Mouse (Mus musculus) embryo, embryonic 10.5 days (tissue): Measurements from ENCODE around the gene Ebf4.

Experiments used
- DNase-seq: peaks from one replicate; pipeline ENCODE4 v3.0.0-alpha.2; 2015; ENCODE audit warnings: low spot score

The Ebf4 gene

GRCm38 (mm10) chr2:130386212-130386611 lies 91.2 kb downstream of the Ebf4 start:
- DNase-seq = no peak

- peak; percentile 43 for DNase-seq
Observed at GRCm38 (mm10) chr2:130388796-130389195, 93.8 kb downstream of the Ebf4 start.

GRCm38 (mm10) chr2:130390993-130391625 lies 96.1 kb downstream of the Ebf4 start:
- DNase-seq = no peak

- no peak for DNase-seq
Observed at GRCm38 (mm10) chr2:130392836-130393235, 97.9 kb downstream of the Ebf4 start.

GRCm38 (mm10) chr2:130395696-130396095 lies 100.7 kb downstream of the Ebf4 start:
- no peak for DNase-seq

- peak; percentile 80 for DNase-seq
Observed at GRCm38 (mm10) chr2:130397186-130397985, 102.4 kb downstream of the Ebf4 start, which contains the start of gene Cpxm1. TSS of gene Cpxm1 (minus strand) at chr2:130397574.

- DNase-seq = peak; percentile 35
Observed at GRCm38 (mm10) chr2:130398091-130398490, 103.1 kb downstream of the Ebf4 start.

GRCm38 (mm10) chr2:130400046-130400445 lies 105.1 kb downstream of the Ebf4 start:
- no peak for DNase-seq

- no peak for DNase-seq
Observed at GRCm38 (mm10) chr2:130401891-130402290, 106.9 kb downstream of the Ebf4 start.

GRCm38 (mm10) chr2:130404939-130405338 lies 110.0 kb downstream of the Ebf4 start, which contains the start of the genes Gm28372 and 1700020A23Rik:
TSS of gene Gm28372 (plus strand) at chr2:130405239.
TSS of gene 1700020A23Rik (plus strand) at chr2:130405259.
- no peak for DNase-seq

- DNase-seq = no peak
Observed at GRCm38 (mm10) chr2:130406178-130406577, 111.2 kb downstream of the Ebf4 start, which contains the start of gene Tmem239. TSS of gene Tmem239 (plus strand) at chr2:130406478.

GRCm38 (mm10) chr2:130408194-130408593 lies 113.2 kb downstream of the Ebf4 start:
- peak; percentile 70 for DNase-seq

- peak; percentile 93 for DNase-seq
Observed at GRCm38 (mm10) chr2:130411558-130412495, 116.9 kb downstream of the Ebf4 start.

- no peak for DNase-seq
Observed at GRCm38 (mm10) chr2:130412775-130413174, 117.8 kb downstream of the Ebf4 start.

- no peak for DNase-seq
Observed at GRCm38 (mm10) chr2:130414094-130414856, 119.3 kb downstream of the Ebf4 start.
